Mouse (Mus musculus) spleen, postnatal 10 days (tissue): Measurements from ENCODE around the gene Trat1.

Experiments
- DNase-seq, 2 experiments: peaks; one replicate each; pipeline ENCODE4 v3.0.0; 2021 to 2022; ENCODE audit warnings: low spot score in 2 of 2

The Trat1 gene

GRCm38 (mm10) chr16:48771971-48772445 is at the start of gene Trat1:
Gene Trat1 (minus strand): TSS chr16:48772021.
- DNase-seq, result no peak

DNA sequence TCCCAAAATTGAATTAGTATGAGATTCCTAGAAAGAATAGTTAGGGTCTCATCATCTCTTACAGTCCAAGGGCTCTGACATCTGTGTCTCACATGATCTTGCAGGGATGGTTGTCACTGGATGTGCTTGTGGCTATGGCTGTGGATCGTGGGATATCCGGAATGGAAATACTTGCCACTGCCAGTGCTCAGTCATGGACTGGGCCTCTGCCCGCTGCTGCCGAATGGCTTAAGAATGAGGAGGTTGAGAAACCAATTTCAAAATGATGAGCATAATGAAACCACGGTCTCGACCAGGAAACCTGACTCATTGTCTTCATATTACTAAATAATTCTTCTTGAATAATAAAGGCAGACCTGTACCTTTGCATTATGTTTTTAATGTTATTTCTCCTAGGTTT is 46.7 kb upstream of the Trat1 start:
- no peak for DNase-seq

DNA sequence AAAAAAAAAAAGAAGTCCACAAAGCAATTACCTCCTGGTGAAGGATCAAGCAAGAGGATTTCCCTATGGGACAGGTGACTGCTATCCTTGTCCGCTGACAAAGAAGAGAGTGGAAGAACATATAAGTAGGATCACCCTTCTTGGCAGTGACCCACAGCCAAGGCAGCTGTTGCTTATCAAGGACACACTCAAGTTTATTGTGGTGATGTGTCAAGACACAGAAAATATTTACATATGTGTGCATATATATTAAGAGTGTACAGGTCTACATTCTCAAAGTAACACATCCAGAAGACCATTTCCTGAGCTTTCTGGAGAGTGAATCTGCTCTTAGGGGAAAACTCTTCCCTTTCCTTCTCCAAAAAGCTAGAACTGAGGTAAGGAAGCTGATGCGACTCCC is 44.9 kb upstream of the Trat1 start, which contains the start of gene Retnlb:
TSS of gene Retnlb (plus strand) at position 162 of the 400 bp plus-strand sequence.
- no peak for DNase-seq

DNA sequence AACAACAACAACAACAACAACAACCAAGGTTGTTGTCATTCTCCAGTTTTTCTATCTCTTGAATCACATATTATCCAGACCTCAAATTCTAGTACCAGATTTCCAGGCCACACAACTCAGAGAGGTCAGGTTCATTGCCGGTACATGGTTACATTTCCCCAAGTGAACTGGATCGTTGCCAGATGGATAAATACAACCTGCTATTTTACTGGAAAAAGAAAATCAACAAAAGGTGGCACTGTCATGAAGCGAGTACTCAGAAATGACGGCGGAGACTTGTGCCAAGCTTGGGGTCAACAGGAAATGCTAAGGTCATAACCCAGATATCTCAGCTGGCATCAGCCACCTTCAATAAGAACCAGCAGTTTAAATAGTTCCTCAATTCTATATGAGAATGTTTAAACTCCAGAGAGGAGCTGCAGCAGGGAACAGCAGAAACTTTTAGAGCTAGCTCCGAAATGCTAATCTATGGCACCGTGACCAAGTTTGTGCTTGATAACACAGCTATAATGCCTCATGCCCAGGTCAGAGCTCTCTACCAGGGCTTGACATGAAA is 40.1 kb upstream of the Trat1 start:
- DNase-seq, result no peak

DNA sequence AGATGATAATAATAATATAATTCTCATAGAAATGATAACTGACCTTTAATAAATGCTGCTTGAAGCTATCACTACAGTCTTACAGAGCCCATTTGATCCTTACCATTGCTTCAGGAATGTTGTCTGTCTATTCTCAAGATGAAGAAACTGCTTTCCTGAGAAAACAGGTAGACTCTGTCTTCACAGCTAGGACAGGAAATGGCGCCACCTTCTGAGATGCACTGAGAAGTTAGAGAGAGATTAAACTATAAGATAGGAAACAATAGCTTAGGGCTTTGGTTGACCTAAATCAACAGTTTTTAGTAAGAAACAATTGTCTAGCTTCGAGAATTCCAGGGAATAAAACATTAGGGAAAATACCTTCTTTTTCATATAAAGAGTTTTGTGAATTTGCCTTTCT is 37.6 kb upstream of the Trat1 start:
- no peak for DNase-seq

- DNase-seq, result no peak
These were observed 34.7 kb upstream of the Trat1 start for GRCm38 (mm10) chr16:48806521-48806920.

- DNase-seq, result no peak
These were observed 33.6 kb upstream of the Trat1 start for GRCm38 (mm10) chr16:48805412-48805811.

GRCm38 (mm10) chr16:48800906-48801305 is 29.1 kb upstream of the Trat1 start:
- no peak for DNase-seq

DNA sequence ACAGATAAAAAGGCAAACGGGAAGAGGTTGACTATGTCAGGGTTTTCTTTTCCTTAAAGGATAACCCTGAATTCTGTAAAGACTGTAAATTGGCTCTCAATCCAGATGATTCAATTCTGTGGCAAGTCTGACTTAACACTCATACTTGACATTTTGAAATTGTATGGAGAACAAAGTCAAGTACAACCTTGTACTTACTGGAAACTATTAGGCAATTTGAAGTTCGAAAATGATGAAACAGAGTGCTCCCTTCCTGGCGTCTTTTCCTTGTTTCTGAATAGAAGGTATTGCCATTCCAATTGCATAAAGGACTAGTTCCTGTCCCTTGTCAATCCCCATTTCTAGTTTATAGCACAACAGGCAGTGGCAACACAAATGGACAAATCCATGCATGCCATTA is 27.6 kb upstream of the Trat1 start:
- no peak for DNase-seq

- DNase-seq, result no peak
These were observed 26.5 kb upstream of the Trat1 start for GRCm38 (mm10) chr16:48798285-48798684.

DNA sequence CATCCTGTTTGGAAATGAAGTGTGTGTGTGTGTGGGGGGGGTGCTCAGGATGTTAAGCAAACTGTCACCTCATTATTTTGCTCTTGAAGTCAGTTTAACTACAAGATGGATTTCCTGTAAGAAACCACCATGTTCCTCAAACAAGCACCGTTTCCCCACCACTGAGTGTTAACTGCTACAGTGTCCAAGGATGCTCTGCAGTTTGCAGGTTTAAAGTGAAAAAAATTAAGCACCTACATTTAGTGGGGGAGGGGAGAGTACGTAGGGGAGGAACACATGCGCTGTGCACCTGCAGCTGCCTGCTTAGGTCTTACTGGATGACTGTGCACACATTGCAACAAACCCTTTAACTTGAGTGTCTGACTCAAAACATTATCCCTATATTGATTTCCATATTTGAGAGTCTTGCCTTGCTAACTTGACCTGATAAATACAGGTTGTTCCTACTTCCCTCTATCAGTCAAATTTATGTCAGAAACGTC is 16.9 kb upstream of the Trat1 start:
- DNase-seq, result no peak

- DNase-seq, result no peak
These were observed 14.4 kb upstream of the Trat1 start for GRCm38 (mm10) chr16:48786258-48786657.

DNA sequence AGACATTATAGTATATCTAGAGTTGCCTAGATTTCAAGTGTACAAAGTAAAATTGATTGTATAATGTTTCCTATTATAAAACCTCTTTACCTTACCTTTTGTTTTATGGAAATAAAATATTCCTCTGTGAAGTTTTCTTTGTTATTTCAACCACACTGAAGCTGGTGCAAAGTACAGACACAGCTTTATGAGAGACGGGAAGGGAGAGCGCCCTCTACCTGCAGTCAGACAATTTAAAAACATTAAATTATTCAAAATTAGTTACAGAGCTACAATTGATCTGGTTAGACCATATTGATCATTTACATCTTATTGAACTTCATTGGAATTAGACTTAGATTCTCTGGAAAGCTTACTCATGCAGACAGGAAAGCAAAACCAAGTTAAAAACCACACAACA is 5.4 kb upstream of the Trat1 start:
- no peak for DNase-seq

GRCm38 (mm10) chr16:48769183-48769582 is 2.6 kb downstream of the Trat1 start:
- DNase-seq, result no peak

DNA sequence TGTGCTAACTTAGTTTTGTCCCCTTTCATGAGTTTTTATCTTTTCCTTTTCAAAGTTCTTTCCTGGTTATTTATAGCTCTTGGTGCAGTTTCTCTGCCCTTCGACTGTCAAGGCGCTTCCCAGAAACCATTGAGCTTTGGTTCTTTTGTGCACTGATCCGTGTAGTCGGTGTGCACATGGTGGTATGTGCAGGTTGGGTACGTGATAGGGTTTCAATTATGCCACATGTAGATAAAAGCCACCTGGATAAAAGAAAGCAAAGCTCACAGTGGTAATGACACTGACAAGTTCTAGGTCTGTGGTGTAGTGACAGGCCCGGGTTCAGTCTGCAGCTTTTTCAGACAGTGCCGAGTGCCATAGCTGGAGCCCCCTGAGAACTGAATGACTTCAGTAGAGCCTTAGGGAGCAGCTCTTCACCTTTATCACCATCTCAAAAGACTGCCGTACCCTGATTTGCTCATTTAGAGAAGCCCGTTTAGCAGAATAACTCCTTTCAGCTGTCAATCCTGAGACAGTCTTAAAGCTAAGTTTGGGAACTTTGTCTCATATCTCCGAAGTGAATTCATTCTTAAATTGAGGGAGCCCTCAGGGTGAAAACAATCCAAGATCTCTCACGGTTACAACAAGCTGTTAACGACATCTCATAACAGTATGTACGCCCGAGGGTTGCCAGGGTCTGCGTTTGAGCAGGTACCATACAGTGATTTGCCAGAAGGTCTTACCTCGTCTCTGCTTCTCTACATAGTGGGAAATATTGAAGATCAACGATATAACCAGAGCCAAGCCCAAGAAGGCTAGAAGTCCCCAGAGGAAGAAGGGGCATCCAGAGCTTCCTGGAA is 11.0 kb downstream of the Trat1 start:
- no peak for DNase-seq

GRCm38 (mm10) chr16:48750145-48750827 is 21.5 kb downstream of the Trat1 start:
- no peak for DNase-seq

DNA sequence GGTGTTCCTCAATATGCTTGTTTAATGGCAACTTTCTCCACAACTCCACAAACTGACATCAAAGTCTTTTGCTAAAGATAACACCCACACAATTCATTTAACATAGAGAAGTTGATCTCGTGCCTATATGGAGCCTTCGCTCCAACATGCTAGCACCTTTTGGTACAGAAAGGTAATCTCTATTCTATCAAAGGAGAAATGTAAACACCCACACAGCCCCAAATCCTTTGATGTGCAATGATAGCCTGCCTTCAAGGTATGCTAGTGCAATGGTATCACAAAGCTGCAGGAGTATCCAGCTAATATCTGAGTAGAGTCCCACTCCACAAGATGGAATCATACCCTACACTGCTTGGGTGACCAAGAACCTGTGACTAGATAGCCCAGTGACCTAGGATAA is 26.4 kb downstream of the Trat1 start:
- no peak for DNase-seq

GRCm38 (mm10) chr16:48745011-48745410 is 26.8 kb downstream of the Trat1 start:
- no peak for DNase-seq

DNA sequence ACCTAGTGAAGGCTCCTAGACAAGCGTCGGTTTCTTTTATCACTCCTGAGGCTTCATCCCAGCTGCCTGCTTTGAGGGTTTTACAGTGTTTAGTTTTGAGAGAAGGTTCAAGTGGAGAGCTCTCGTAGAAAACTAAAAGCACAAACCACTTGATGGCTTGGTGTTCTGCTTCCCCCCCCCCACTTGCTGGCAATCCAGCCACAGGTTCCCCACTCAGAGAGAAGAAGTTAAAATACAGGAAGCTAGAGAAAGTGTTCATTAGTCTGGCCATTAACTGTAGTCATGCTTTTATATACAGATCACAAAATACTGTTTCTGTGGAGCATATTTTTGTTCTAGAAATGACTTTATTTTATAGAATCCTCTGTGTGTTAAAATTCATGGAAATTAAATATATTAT is 30.3 kb downstream of the Trat1 start:
- DNase-seq, result no peak

GRCm38 (mm10) chr16:48739974-48740373 is 31.8 kb downstream of the Trat1 start:
- no peak for DNase-seq

DNA sequence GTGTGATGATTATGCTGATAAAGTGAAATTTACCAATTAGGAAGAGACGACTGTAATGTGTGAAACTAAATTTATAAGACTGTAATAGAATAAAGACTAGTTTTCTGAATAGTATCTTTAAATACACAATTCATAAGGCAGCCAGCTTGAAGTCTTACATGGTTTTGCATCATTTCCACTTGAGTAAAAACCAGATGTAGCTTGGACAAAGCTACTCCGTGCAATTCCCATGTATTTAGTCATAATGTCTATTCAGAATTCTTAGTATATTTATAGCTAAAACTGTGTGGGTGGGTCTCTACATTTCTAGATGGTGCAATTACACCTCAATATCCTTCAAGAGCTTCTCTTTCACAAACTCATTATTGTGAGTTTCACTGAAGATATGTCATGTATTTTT is 33.4 kb downstream of the Trat1 start:
- DNase-seq, result no peak

DNA sequence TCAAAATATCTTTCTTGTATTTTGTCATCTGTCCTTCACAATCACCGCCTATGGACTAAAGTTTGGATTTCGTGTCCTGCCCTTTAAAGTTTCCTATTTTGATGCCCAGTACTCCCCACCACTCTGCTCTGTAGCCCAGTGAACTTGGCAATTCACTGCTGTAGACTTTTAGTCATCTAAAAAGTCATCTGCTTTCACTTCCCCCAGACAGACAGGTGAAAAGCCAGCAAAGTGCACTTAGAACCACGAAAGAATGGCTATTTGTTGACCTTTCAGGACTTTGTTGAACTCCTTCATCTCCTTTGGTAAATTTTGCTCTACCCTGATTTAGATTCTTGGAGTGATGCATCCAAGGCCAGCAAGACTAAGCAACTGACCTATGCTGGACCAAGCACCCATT is 34.9 kb downstream of the Trat1 start:
- no peak for DNase-seq

DNA sequence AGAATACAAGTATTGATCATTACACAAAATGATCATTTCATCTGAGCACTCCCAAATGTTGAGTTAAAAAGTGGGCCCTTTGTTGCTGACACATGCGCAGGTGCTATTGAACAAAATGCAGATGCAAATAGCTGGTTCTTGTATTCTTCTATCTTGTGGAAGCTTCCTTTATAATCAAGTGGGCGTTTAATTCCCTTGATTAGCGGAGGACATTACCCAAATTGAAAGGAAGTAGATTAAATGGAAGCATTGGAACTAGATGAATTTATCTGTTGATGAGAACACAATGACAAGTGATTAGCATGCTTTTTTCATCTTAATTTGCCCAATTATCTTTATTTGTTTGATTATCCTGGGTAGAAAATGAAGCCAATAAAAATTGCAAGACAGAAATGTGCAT is 51.6 kb downstream of the Trat1 start:
- DNase-seq, result no peak
